Mouse (Mus musculus): ENCODE data around the gene Tmem202. TPM values are rescaled to one million over a fixed set of nuclear protein-coding genes. Genes with fewer than 3 reads are reported as not detected.
A peak's percentile ranks its signal among the peaks of the same experiment; 100 is the strongest.

The Tmem202 gene
- polyA plus RNA-seq, 1 experiment from 2014 or later: not detected

DNA sequence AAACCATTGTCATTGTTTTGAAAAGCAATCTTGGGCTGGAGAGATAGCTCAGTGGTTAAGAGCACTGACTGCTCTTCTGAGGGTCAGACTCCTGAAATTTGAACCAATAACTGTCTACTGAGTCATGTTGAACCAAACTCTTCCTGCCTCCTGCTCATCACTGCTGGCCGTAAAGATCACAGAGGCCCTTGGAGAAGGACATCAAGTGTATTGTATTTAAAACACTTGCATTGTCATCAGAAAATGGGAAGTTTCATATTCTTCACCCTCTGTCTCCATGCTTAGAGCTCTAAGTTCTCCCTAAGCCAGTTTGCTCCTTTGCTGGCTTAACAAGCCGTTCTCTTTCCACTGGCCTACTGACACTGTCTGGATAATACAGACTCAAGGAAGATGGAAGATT, 11.4 kb downstream of the Tmem202 start:
- WGBS: 90% methylated on average over 2 of the region's 2 CpGs
- no peak overlapping the region for H3K27ac ChIP-seq
- H3K36me3 ChIP-seq (ENCODE audit: poor library complexity, severe bottlenecking): no peaks in the 10 kb centered on the region
- H3K9ac ChIP-seq: no peak overlapping the region
- ATAC-seq: no peak
- H3K9me3 ChIP-seq (replicated peaks): no peaks in the 10 kb centered on the region
- no peak overlapping the region for H3K4me3 ChIP-seq
- H3K4me2 ChIP-seq: no peak overlapping the region
- no peaks in the 10 kb centered on the region for H3K4me1 ChIP-seq
- no peaks in the 10 kb centered on the region for H3K27me3 ChIP-seq

GRCm38 (mm10) chr9:59527580-59527979, 12.1 kb downstream of the Tmem202 start:
- H3K36me3 ChIP-seq (ENCODE audit: poor library complexity, severe bottlenecking): no peaks in the 10 kb centered on the region
- H3K27ac ChIP-seq: no peak overlapping the region
- no peak overlapping the region for H3K4me2 ChIP-seq
- WGBS: 87% methylated on average over 3 of the region's 3 CpGs
- no peak overlapping the region for H3K9ac ChIP-seq
- no peaks in the 10 kb centered on the region for H3K27me3 ChIP-seq
- H3K9me3 ChIP-seq (replicated peaks): no peaks in the 10 kb centered on the region
- no peak for ATAC-seq
- no peaks in the 10 kb centered on the region for H3K4me1 ChIP-seq
- no peak overlapping the region for H3K4me3 ChIP-seq

DNA sequence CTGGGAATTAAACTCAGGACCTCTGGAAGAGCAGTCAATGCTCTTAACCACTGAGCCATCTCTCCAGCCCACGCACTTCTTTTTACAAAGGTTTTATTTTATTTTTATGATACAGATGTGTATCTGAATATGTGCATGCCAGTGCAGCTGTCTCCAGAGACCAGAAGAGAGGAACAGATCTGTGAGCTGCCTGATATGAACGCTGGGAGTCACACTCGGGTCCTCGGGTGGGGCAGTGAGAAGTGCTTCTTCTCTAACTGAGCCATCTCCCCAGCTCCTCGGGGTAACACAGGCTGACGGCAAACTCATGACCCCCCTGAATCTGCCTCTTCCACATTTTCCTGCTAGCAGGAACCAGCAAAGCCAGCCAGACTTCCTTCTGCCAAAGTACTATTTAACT, 12.9 kb downstream of the Tmem202 start:
- Histone ChIP-seq H3K9ac (no peak overlapping the region), H3K36me3 (ENCODE audit: poor library complexity, severe bottlenecking) (no peaks in the 10 kb centered on the region), H3K4me3 (no peak overlapping the region), H3K27me3 (no peaks in the 10 kb centered on the region), H3K4me2 (no peak overlapping the region), H3K4me1 (no peaks in the 10 kb centered on the region), H3K9me3 (replicated peaks) (no peaks in the 10 kb centered on the region), H3K27ac (no peak overlapping the region)
- ATAC-seq: no peak
- 86% methylated on average over 6 of the region's 6 CpGs for WGBS

GRCm38 (mm10) chr9:59522906-59523305, 16.7 kb downstream of the Tmem202 start:
- H3K27me3 ChIP-seq: no peaks in the 10 kb centered on the region
- H3K36me3 ChIP-seq (ENCODE audit: poor library complexity, severe bottlenecking): no peaks in the 10 kb centered on the region
- no peak for ATAC-seq

DNA sequence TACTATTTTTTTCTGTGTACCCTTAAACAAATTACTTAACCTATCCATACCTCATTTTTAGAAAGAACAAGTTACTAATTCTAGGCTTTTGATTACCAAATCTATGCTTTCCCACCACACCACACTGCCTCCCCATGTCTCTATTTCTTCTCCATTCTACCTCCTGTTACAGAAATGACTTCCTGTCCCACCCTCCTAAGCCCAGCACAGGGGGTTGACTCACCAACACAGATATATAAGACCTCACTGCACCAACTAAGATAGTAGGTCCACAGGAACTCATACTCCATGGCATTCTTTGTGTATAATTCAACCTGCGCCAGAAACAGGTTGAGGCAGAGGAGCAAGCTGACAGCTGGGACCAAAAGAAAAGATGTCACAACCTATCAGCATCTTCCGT, 20.3 kb downstream of the Tmem202 start:
- Histone ChIP-seq H3K36me3 (ENCODE audit: poor library complexity, severe bottlenecking) (no peaks in the 10 kb centered on the region), H3K4me3 (no peak overlapping the region), H3K9me3 (replicated peaks) (no peaks in the 10 kb centered on the region), H3K27ac (no peak overlapping the region), H3K27me3 (no peaks in the 10 kb centered on the region), H3K4me1 (no peaks in the 10 kb centered on the region), H3K9ac (no peak overlapping the region), H3K4me2 (no peak overlapping the region)
- no peak for ATAC-seq
- 77% methylated on average over 2 of the region's 2 CpGs for WGBS

More at GRCm38 (mm10) chr9:59522906-59523305, 16.7 kb downstream of the Tmem202 start:
- Histone ChIP-seq H3K4me3 (no peak overlapping the region), H3K27ac (no peak overlapping the region), H3K9ac (no peak overlapping the region), H3K9me3 (replicated peaks) (no peaks in the 10 kb centered on the region), H3K4me2 (no peak overlapping the region), H3K4me1 (no peaks in the 10 kb centered on the region)
- 88% methylated on average over 4 of the region's 4 CpGs for WGBS

GRCm38 (mm10) chr9:59518976-59519375, 20.7 kb downstream of the Tmem202 start:
- Histone ChIP-seq H3K9me3 (replicated peaks) (no peaks in the 10 kb centered on the region), H3K36me3 (ENCODE audit: poor library complexity, severe bottlenecking) (no peaks in the 10 kb centered on the region), H3K27me3 (no peaks in the 10 kb centered on the region), H3K4me2 (no peak overlapping the region), H3K9ac (no peak overlapping the region), H3K4me3 (no peak overlapping the region), H3K27ac (no peak overlapping the region), H3K4me1 (no peaks in the 10 kb centered on the region)
- no peak for ATAC-seq
- 76% methylated on average over 5 of the region's 5 CpGs for WGBS

GRCm38 (mm10) chr9:59517127-59517526, 22.5 kb downstream of the Tmem202 start:
- 52% methylated on average over 7 of the region's 7 CpGs for WGBS
- Histone ChIP-seq H3K4me2 (no peak overlapping the region), H3K9me3 (replicated peaks) (no peaks in the 10 kb centered on the region), H3K4me1 (no peaks in the 10 kb centered on the region), H3K27ac (no peak overlapping the region), H3K4me3 (no peak overlapping the region), H3K27me3 (no peaks in the 10 kb centered on the region), H3K36me3 (ENCODE audit: poor library complexity, severe bottlenecking) (no peaks in the 10 kb centered on the region), H3K9ac (no peak overlapping the region)
- no peak for ATAC-seq

GRCm38 (mm10) chr9:59515069-59515468, 24.6 kb downstream of the Tmem202 start:
- ATAC-seq: no peak
- no peaks in the 10 kb centered on the region for H3K36me3 ChIP-seq (ENCODE audit: poor library complexity, severe bottlenecking)
- H3K27me3 ChIP-seq: no peaks in the 10 kb centered on the region
- 71% methylated on average over 3 of the region's 3 CpGs for WGBS
- no peaks in the 10 kb centered on the region for H3K4me1 ChIP-seq
- H3K9ac ChIP-seq: no peak overlapping the region
- no peak overlapping the region for H3K4me3 ChIP-seq
- no peak overlapping the region for H3K4me2 ChIP-seq
- no peak overlapping the region for H3K27ac ChIP-seq
- no peaks in the 10 kb centered on the region for H3K9me3 ChIP-seq (replicated peaks)

DNA sequence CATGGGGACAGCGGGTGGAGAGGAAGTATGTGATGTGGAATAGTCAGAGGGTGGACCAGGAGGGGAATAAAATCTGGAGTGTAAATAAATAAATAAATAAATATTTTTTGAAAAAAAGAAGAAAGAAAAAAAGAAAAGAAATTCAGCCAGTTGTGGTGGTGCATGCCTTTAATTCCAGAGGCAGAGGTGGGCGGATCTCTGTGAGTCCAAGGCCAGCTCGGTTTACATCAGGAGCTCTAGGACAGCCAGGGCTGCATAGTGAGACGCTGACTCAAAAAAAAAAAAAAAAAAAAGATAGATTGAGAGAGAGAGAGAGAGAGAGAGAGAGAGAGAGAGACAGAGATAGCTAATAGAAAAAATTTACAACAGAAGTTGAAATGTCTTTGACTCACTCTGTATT, 27.3 kb downstream of the Tmem202 start:
- Histone ChIP-seq H3K4me1 (no peaks in the 10 kb centered on the region), H3K27me3 (no peaks in the 10 kb centered on the region), H3K9ac (no peak overlapping the region), H3K9me3 (replicated peaks) (no peaks in the 10 kb centered on the region), H3K36me3 (ENCODE audit: poor library complexity, severe bottlenecking) (no peaks in the 10 kb centered on the region), H3K4me3 (no peak overlapping the region), H3K27ac (no peak overlapping the region), H3K4me2 (no peak overlapping the region)
- ATAC-seq: no peak
- 52% methylated on average over 4 of the region's 4 CpGs for WGBS

DNA sequence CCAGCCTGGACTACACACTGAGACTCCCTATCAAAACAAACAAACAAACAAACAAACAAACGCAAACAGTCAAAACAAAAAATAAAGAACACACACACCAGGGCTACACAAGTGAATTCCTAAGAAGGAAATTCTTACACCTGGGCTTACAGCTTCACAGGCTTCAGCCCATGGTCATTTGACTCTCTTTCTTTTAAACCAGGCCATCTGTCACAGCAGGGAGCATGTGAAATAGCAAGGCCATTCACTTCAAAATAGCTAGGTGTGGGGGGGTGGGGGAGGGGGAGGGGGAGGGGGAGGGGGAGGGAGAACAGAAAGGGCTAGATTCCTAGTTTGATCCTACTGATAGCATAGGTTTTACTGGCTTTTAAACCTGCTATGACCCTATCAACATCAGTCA, 31.5 kb downstream of the Tmem202 start:
- H3K27me3 ChIP-seq: no peaks in the 10 kb centered on the region
- ATAC-seq: no peak

DNA sequence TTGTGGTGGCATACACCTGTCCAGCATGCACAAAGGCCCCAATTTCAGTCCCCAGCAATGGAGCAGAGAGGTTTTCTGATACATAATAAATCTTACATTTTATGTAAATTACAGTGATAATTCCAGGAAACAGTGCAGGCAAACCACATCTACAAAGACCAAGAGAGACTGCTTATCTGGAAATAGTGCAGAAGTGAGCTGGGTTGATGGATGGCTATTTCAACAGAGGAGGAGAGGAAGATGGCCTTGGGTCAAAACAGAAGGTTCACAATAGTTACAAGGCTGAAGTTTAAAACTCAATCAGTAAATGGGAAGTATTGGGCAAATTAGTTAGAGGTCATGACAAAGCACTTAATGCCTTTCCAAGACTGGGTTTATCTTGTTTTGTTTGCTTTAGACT, 52.3 kb downstream of the Tmem202 start:
- Histone ChIP-seq H3K4me3 (peak overlapping the region; percentile 100), H3K9ac (peak overlapping the region; percentile 99), H3K4me2 (peak overlapping the region; percentile 84), H3K9me3 (replicated peaks) (no peaks in the 10 kb centered on the region), H3K27me3 (no peaks in the 10 kb centered on the region), H3K36me3 (ENCODE audit: poor library complexity, severe bottlenecking) (no peaks in the 10 kb centered on the region), H3K27ac (peak overlapping the region; percentile 100), H3K4me1 (peaks cover 25% of the 10 kb centered on the region)
- no peak for ATAC-seq

More for the DNA sequence above, 31.5 kb downstream of the Tmem202 start:
- Histone ChIP-seq H3K36me3 (ENCODE audit: poor library complexity, severe bottlenecking) (no peaks in the 10 kb centered on the region), H3K27ac (no peak overlapping the region), H3K9ac (no peak overlapping the region), H3K4me3 (no peak overlapping the region), H3K4me1 (no peaks in the 10 kb centered on the region), H3K9me3 (replicated peaks) (no peaks in the 10 kb centered on the region), H3K4me2 (no peak overlapping the region)
- 63% methylated on average over 1 of the region's 1 CpGs for WGBS

DNA sequence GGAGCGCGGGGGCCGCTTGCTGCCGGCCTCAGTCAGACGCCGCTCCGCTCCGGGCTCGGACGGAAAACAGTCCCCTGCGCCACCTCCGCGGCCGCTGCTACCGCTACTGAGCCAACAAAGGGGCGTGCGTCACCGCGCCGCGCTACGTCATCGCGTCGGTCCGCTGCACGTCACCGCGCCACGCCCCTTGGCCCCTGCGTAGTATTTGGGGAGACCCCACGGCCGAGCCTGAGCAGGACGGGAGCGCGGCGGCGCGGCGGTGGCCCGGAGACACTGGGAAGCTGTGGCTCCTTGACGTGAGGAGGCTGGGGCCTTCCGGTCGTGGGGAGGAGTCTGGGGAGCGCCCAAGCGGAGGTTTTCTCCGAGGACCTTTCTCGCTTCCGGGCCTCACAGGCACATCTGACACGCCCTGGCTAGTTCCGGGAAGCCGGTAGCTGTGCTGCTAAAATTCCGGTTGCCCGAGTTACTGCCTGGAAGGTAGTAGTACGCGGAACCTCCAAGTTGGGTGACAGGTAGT, 53.0 kb downstream of the Tmem202 start, which contains the start of gene Arih1:
TSS of gene Arih1 (minus strand) at position 70 of the 517 bp plus-strand sequence.
- Histone ChIP-seq H3K4me3 (peak within 1 kb of the TSS; percentile 100), H3K36me3 (ENCODE audit: poor library complexity, severe bottlenecking) (no peaks in the 10 kb centered on the region), H3K4me2 (peak within 1 kb of the TSS; percentile 84), H3K27me3 (no peaks in the 10 kb centered on the region), H3K9me3 (replicated peaks) (no peaks in the 10 kb centered on the region), H3K4me1 (peaks cover 27% of the 10 kb centered on the region), H3K9ac (peak within 1 kb of the TSS; percentile 99), H3K27ac (peak within 1 kb of the TSS; percentile 100)
- ATAC-seq: peak; percentile 99
- WGBS: under 1% methylated on average over 54 of the region's 56 CpGs

GRCm38 (mm10) chr9:59486076-59486518, 53.5 kb downstream of the Tmem202 start:
- Histone ChIP-seq H3K4me2 (peak overlapping the region; percentile 84), H3K36me3 (ENCODE audit: poor library complexity, severe bottlenecking) (no peaks in the 10 kb centered on the region), H3K9me3 (replicated peaks) (no peaks in the 10 kb centered on the region), H3K9ac (peak overlapping the region; percentile 99), H3K27ac (peak overlapping the region; percentile 100), H3K27me3 (no peaks in the 10 kb centered on the region), H3K4me3 (peak overlapping the region; percentile 100), H3K4me1 (peaks cover 27% of the 10 kb centered on the region)
- WGBS: under 1% methylated on average over 41 of the region's 71 CpGs
- ATAC-seq: peak; percentile 72; the same call in 1 of the 2 replicates

All from forebrain, embryonic 13.5 days (tissue).